Mouse (Mus musculus) testis, adult 2 months (tissue): ENCODE data around the gene Gm49368.

ENCODE experiments used
- CTCF ChIP-seq: fragments of 200-500 bp; IDR thresholded peaks from 2 replicates; pipeline ENCODE4 v1.5.1; 2012; ENCODE audit warnings: low read depth, mild to moderate bottlenecking, inconsistent platforms, low read length, moderate library complexity; ENCODE audit not compliant: control insufficient read depth, insufficient read depth, insufficient replicate concordance
- POLR2A ChIP-seq: fragments of 200-500 bp; IDR thresholded peaks from 2 replicates; pipeline ENCODE4 v1.6.1; 2012; ENCODE audit warnings: low read depth, mild to moderate bottlenecking, inconsistent platforms, low read length, moderate library complexity; ENCODE audit not compliant: control insufficient read depth

- TF ChIP-seq CTCF = no peak
- no peak for TF ChIP-seq POLR2A
Measured at GRCm38 (mm10) chr7:128128741-128129720, 66.5 kb downstream of the Gm49368 start, which contains the start of gene Itgax.
